Mouse (Mus musculus) brain, embryonic 14.5 days (tissue): Measurements from ENCODE around the gene Pkd2.

Source experiments
- CTCF ChIP-seq: fragments of 200-500 bp; IDR thresholded peaks from 2 replicates; pipeline ENCODE4 v1.5.1; 2012; ENCODE audit warnings: inconsistent platforms, mild to moderate bottlenecking, moderate library complexity, borderline replicate concordance; ENCODE audit not compliant: insufficient read depth, insufficient read length; ENCODE audit errors: extremely low read depth
- POLR2A ChIP-seq: fragments of 200-500 bp; IDR thresholded peaks from 2 replicates; pipeline ENCODE4 v1.6.1; 2012; ENCODE audit warnings: mild to moderate bottlenecking, inconsistent platforms, borderline replicate concordance; ENCODE audit not compliant: poor library complexity, insufficient read depth, insufficient read length, severe bottlenecking; ENCODE audit errors: extremely low read depth

DNA sequence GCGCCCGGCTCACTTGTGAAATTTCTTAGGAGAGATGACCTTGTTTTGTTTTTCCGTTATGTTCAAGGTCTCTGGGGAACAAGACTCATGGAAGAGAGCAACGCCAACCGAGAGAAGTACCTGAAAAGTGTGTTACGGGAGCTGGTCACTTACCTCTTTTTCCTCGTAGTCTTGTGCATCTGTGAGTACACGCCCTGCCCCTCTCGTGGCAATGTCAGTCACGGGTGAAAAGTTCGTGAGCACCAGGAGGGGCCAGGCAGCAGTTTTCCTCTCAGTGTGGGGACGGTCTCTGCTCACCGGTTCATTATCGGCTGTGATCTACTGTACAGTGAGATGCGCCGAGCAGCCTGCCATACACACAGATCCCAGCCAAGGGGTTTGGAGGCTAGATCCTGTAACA lies 7.6 kb downstream of the Pkd2 start:
- TF ChIP-seq CTCF, result no peak
- no peak for TF ChIP-seq POLR2A
